Mouse (Mus musculus): Measurements from ENCODE around the gene Zfp870. TPM values are rescaled to one million over a fixed set of nuclear protein-coding genes. Genes with fewer than 3 reads are reported as not detected.
A peak's percentile ranks its signal among the peaks of the same experiment; 100 is the strongest.

The Zfp870 gene
- polyA plus RNA-seq, 1 experiment, result 0.34 TPM

GRCm38 (mm10) chr17:32917131-32917530 is 25.7 kb upstream of the Zfp870 start, which contains the start of gene Cyp4f14:
TSS of gene Cyp4f14 (minus strand) at chr17:32917342.
- no peak for DNase-seq
- Histone ChIP-seq H3K4me3 (ENCODE audit: control insufficient read depth, insufficient read depth, low read length) (no peak within 1 kb of the TSS), H3K4me1 (replicated peaks; ENCODE audit: control insufficient read depth, insufficient read depth, low read length) (no peaks in the 10 kb centered on the region), H3K27me3 (ENCODE audit: control insufficient read depth, insufficient read depth, low read length) (no peaks in the 10 kb centered on the region), H3K27ac (ENCODE audit: control insufficient read depth, insufficient read depth, low read length) (no peak within 1 kb of the TSS), H3K36me3 (ENCODE audit: control insufficient read depth, insufficient read depth, low read length) (no peaks in the 10 kb centered on the region)
- TF ChIP-seq POLR2A (IDR thresholded peaks at IDR 0.05; ENCODE audit: control insufficient read depth, extremely low read depth, insufficient read depth, low read length, poor library complexity), result no peak
- TF ChIP-seq CTCF (IDR thresholded peaks at IDR 0.05; ENCODE audit: borderline replicate concordance, control insufficient read depth, extremely low read depth, insufficient read depth, low read length, poor library complexity), result no peak
- 75% methylated on average over 2 of the region's 2 CpGs for WGBS

- Histone ChIP-seq H3K27me3 (ENCODE audit: control insufficient read depth, insufficient read depth, low read length) (no peaks in the 10 kb centered on the region), H3K4me3 (ENCODE audit: control insufficient read depth, insufficient read depth, low read length) (no peak overlapping the region), H3K4me1 (replicated peaks; ENCODE audit: control insufficient read depth, insufficient read depth, low read length) (no peaks in the 10 kb centered on the region), H3K36me3 (ENCODE audit: control insufficient read depth, insufficient read depth, low read length) (no peaks in the 10 kb centered on the region), H3K27ac (ENCODE audit: control insufficient read depth, insufficient read depth, low read length) (no peak overlapping the region)
- no peak for TF ChIP-seq CTCF (IDR thresholded peaks at IDR 0.05; ENCODE audit: borderline replicate concordance, control insufficient read depth, extremely low read depth, insufficient read depth, low read length, poor library complexity)
- no peak for TF ChIP-seq POLR2A (IDR thresholded peaks at IDR 0.05; ENCODE audit: control insufficient read depth, extremely low read depth, insufficient read depth, low read length, poor library complexity)
- no peak for DNase-seq
- whole genome bisulfite sequencing, result 18% methylated on average over 1 of the region's 1 CpGs
Observed at GRCm38 (mm10) chr17:32916075-32916474, 24.6 kb upstream of the Zfp870 start.

- H3K4me3 ChIP-seq (ENCODE audit: control insufficient read depth, insufficient read depth, low read length), result no peak overlapping the region
- TF ChIP-seq CTCF (IDR thresholded peaks at IDR 0.05; ENCODE audit: borderline replicate concordance, control insufficient read depth, extremely low read depth, insufficient read depth, low read length, poor library complexity), result no peak
- TF ChIP-seq POLR2A (IDR thresholded peaks at IDR 0.05; ENCODE audit: control insufficient read depth, extremely low read depth, insufficient read depth, low read length, poor library complexity), result no peak
- no peaks in the 10 kb centered on the region for H3K27me3 ChIP-seq (ENCODE audit: control insufficient read depth, insufficient read depth, low read length)
- H3K36me3 ChIP-seq (ENCODE audit: control insufficient read depth, insufficient read depth, low read length), result no peaks in the 10 kb centered on the region
- no peak overlapping the region for H3K27ac ChIP-seq (ENCODE audit: control insufficient read depth, insufficient read depth, low read length)
- no peak for DNase-seq
- H3K4me1 ChIP-seq (replicated peaks; ENCODE audit: control insufficient read depth, insufficient read depth, low read length), result no peaks in the 10 kb centered on the region
- 84% methylated on average over 10 of the region's 10 CpGs for WGBS
Observed at GRCm38 (mm10) chr17:32906172-32906571, 14.7 kb upstream of the Zfp870 start.

- Histone ChIP-seq H3K4me3 (ENCODE audit: control insufficient read depth, insufficient read depth, low read length) (no peak overlapping the region), H3K27me3 (ENCODE audit: control insufficient read depth, insufficient read depth, low read length) (no peaks in the 10 kb centered on the region), H3K36me3 (ENCODE audit: control insufficient read depth, insufficient read depth, low read length) (no peaks in the 10 kb centered on the region), H3K27ac (ENCODE audit: control insufficient read depth, insufficient read depth, low read length) (no peak overlapping the region), H3K4me1 (replicated peaks; ENCODE audit: control insufficient read depth, insufficient read depth, low read length) (no peaks in the 10 kb centered on the region)
- peak; percentile 59 for DNase-seq
- peak; percentile 28; the same call in 1 of the 2 replicates for TF ChIP-seq CTCF (IDR thresholded peaks at IDR 0.05; ENCODE audit: borderline replicate concordance, control insufficient read depth, extremely low read depth, insufficient read depth, low read length, poor library complexity)
- TF ChIP-seq POLR2A (IDR thresholded peaks at IDR 0.05; ENCODE audit: control insufficient read depth, extremely low read depth, insufficient read depth, low read length, poor library complexity), result no peak
- WGBS, result 18% methylated on average over 19 of the region's 19 CpGs
Observed at GRCm38 (mm10) chr17:32905239-32905638, 13.8 kb upstream of the Zfp870 start.

- WGBS, result 52% methylated on average over 2 of the region's 2 CpGs
- H3K4me3 ChIP-seq (ENCODE audit: control insufficient read depth, insufficient read depth, low read length), result no peak overlapping the region
- H3K27ac ChIP-seq (ENCODE audit: control insufficient read depth, insufficient read depth, low read length), result no peak overlapping the region
- no peaks in the 10 kb centered on the region for H3K4me1 ChIP-seq (replicated peaks; ENCODE audit: control insufficient read depth, insufficient read depth, low read length)
- H3K27me3 ChIP-seq (ENCODE audit: control insufficient read depth, insufficient read depth, low read length), result no peaks in the 10 kb centered on the region
- peak; percentile 15 for DNase-seq
- no peaks in the 10 kb centered on the region for H3K36me3 ChIP-seq (ENCODE audit: control insufficient read depth, insufficient read depth, low read length)
- TF ChIP-seq POLR2A (IDR thresholded peaks at IDR 0.05; ENCODE audit: control insufficient read depth, extremely low read depth, insufficient read depth, low read length, poor library complexity) (no peak), CTCF (IDR thresholded peaks at IDR 0.05; ENCODE audit: borderline replicate concordance, control insufficient read depth, extremely low read depth, insufficient read depth, low read length, poor library complexity) (no peak)
Observed at GRCm38 (mm10) chr17:32904414-32904813, 13.0 kb upstream of the Zfp870 start.

GRCm38 (mm10) chr17:32901751-32902525 is 10.5 kb upstream of the Zfp870 start:
- H3K4me1 ChIP-seq (replicated peaks; ENCODE audit: control insufficient read depth, insufficient read depth, low read length), result no peaks in the 10 kb centered on the region
- no peaks in the 10 kb centered on the region for H3K27me3 ChIP-seq (ENCODE audit: control insufficient read depth, insufficient read depth, low read length)
- WGBS, result 88% methylated on average over 1 of the region's 1 CpGs
- no peak for TF ChIP-seq CTCF (IDR thresholded peaks at IDR 0.05; ENCODE audit: borderline replicate concordance, control insufficient read depth, extremely low read depth, insufficient read depth, low read length, poor library complexity)
- TF ChIP-seq POLR2A (IDR thresholded peaks at IDR 0.05; ENCODE audit: control insufficient read depth, extremely low read depth, insufficient read depth, low read length, poor library complexity), result no peak
- DNase-seq, result no peak
- H3K27ac ChIP-seq (ENCODE audit: control insufficient read depth, insufficient read depth, low read length), result no peak overlapping the region
- H3K36me3 ChIP-seq (ENCODE audit: control insufficient read depth, insufficient read depth, low read length), result no peaks in the 10 kb centered on the region
- no peak overlapping the region for H3K4me3 ChIP-seq (ENCODE audit: control insufficient read depth, insufficient read depth, low read length)

Measured in thymus, adult 2 months (tissue).